In genomic region chr2:165877180-165877579, GRCm38 (mm10) we compare ENCODE assay signal across 8 mouse cellular contexts. TPM values are rescaled to one million over a fixed set of nuclear protein-coding genes. Genes with fewer than 3 reads are reported as not detected.
A peak's percentile ranks its signal among the peaks of the same experiment; 100 is the strongest.
DNase-seq lines count a peak whose midpoint lies in the region; ATAC-seq lines count a peak whose summit lies in the region.

No protein-coding gene starts in this region.

- 85% methylated on average over 4 of the region's 4 CpGs for WGBS in liver, embryonic 11.5 days

- DNase-seq in adrenal gland, adult 2 months = peak; percentile 25
- DNase-seq in adrenal gland, adult 18-20 months (ENCODE audit: low spot score in 2 of 2) = no peak
- no peak for DNase-seq in liver, embryonic 11.5 days (ENCODE audit: low spot score)
- no peak for DNase-seq in ovary, postnatal 36 days (ENCODE audit: low spot score)
- no peak for DNase-seq in thymus, postnatal 10 days (ENCODE audit: low spot score in 2 of 2)

- no peak for ATAC-seq in megakaryocyte, adult 5-6 weeks (ENCODE audit: poor library complexity, severe bottlenecking)
- ATAC-seq in liver, embryonic 11.5 days (replicated peaks; ENCODE audit: low FRiP score) = no peak
- no peak for ATAC-seq in erythroblast, adult 5-6 weeks (replicated peaks; ENCODE audit: low FRiP score, poor library complexity, severe bottlenecking)

- no peaks in the 10 kb centered on the region for H3K9me3 ChIP-seq in megakaryocyte, embryonic 14.5 days
- no peaks in the 10 kb centered on the region for H3K9me3 ChIP-seq in liver, embryonic 11.5 days (ENCODE audit: control insufficient read depth, low read length)

- no peak overlapping the region for H3K9ac ChIP-seq in liver, embryonic 11.5 days (ENCODE audit: low read depth, low read length)

- H3K36me3 ChIP-seq in megakaryocyte, embryonic 14.5 days (replicated peaks; ENCODE audit: low read length) = peaks cover 95% of the 10 kb centered on the region
- peaks cover 26% of the 10 kb centered on the region; the same call in 1 of the 2 replicates for H3K36me3 ChIP-seq in liver, embryonic 11.5 days (ENCODE audit: control insufficient read depth, insufficient read depth, low read length)

- peaks cover 97% of the 10 kb centered on the region for H3K4me1 ChIP-seq in megakaryocyte, embryonic 14.5 days
- H3K4me1 ChIP-seq in liver, embryonic 11.5 days (replicated peaks; ENCODE audit: control insufficient read depth, insufficient read depth, low read length) = peaks cover 74% of the 10 kb centered on the region

- H3K27me3 ChIP-seq in megakaryocyte, embryonic 14.5 days (replicated peaks) = no peaks in the 10 kb centered on the region
- H3K27me3 ChIP-seq in liver, embryonic 11.5 days (replicated peaks; ENCODE audit: control insufficient read depth, insufficient read depth, low read length) = no peaks in the 10 kb centered on the region

- H3K27ac ChIP-seq in liver, embryonic 11.5 days (ENCODE audit: low read depth, low read length) = peak overlapping the region; percentile 17; the same call in 1 of the 2 replicates

- no peak overlapping the region for H3K4me2 ChIP-seq in liver, embryonic 11.5 days

- H3K4me3 ChIP-seq in megakaryocyte, embryonic 14.5 days (replicated peaks) = peak overlapping the region; percentile 11
- H3K4me3 ChIP-seq in liver, embryonic 11.5 days (ENCODE audit: low read depth, low read length) = no peak overlapping the region

RNA-seq across cellular contexts. Expression of gene Zmynd8, which starts 21.6 kb away (rescaled TPM):
- total RNA-seq in adrenal gland, adult 2 months (2021) = 10 to 100 TPM; 53.9 to 56.5 TPM
- 21.3 and 22.2 TPM in 2 replicates for polyA plus RNA-seq in adrenal gland, adult 2 months (2012; rRNA removed)
- 10 to 100 TPM; 45.8 to 48.8 TPM for total RNA-seq in adrenal gland, adult 18-20 months (2021)
- polyA plus RNA-seq in megakaryocyte, embryonic 14.5 days (2012; ENCODE audit: insufficient read depth, low replicate concordance) = 41.0 and 57.7 TPM in 2 replicates
- total RNA-seq in megakaryocyte, adult 5-6 weeks (2015) = 26.9 and 37.5 TPM in 2 replicates
- 26.7 and 28.3 TPM in 2 replicates for total RNA-seq in megakaryocyte, adult 5-6 weeks (2017)
- polyA plus RNA-seq in liver, embryonic 11.5 days (2014; fragmentation: Nextera tagmentation; extraction: Ambion mirVana) = 49.1 and 55.8 TPM in 2 replicates
- total RNA-seq in erythroblast, adult 5-6 weeks (2015; ENCODE audit: low replicate concordance) = 60.1 and 81.1 TPM in 2 replicates
- 83.9 and 95.3 TPM in 2 replicates for total RNA-seq in erythroblast, adult 5-6 weeks (2017; ENCODE audit: low replicate concordance)
